Mouse (Mus musculus) embryo, embryonic 10.5 days (tissue): ENCODE results near the gene Lkaaear1.

Experiments
- DNase-seq: peaks from one replicate; pipeline ENCODE4 v3.0.0-alpha.2; 2015; ENCODE audit warnings: low spot score

The Lkaaear1 gene

DNA sequence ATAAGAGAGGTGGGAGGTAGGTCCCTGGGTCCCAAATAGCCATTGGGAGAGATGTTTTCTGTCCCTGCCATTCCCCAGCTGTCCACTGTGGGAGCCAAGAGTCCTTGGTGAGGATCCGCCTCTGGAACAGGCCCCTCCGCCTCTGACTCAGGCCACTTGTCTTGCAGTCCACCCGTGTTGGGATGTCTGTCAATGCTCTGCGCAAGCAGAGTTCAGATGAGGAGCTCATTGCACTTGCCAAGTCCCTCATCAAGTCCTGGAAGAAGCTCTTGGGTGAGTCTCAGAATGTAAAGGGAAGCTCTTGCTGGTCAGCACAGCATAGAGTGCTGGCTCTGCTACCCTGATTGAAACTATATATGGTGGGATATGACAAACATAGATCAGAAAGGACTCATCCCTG lies 14.9 kb downstream of the Lkaaear1 start:
- no peak for DNase-seq

DNA sequence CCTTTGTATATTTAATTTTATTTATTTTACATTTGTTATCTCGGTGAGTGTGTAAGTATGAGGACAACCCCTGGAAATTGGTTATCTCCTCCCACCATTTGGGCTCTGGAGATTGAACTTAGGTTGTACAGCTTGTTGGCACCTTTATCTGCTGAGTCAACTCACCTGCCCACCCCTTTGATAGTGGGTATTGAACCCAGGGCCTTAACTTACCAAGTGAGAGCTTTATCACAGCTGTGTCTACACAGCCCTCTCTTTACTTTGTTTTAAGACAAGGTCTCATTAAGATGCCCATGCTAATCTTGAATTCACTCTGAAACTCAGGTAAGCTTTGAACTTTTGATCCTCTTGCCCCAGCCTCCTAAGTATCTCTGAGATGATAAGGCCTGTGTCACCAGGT lies 16.3 kb downstream of the Lkaaear1 start:
- no peak for DNase-seq

DNA sequence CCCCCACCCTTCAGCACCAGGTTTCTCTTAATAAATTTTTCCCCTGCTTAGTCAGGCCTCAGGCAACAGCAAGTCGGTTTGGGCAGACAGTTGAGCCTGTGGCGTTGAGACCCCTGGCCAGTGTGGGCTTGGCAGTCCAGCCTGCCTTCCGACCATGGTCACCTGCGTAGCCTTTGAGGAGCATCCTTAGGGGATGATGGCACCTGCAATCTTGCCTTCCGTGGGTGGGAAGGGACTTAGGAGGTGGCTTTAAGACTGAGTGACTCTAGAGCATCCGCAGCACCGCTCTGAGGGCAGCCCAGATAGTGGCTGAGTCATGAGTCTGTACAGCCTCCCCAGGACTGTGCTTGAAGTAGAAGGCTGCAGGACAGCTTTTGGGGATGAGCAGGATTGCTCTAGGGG lies 17.5 kb downstream of the Lkaaear1 start:
- no peak for DNase-seq

DNA sequence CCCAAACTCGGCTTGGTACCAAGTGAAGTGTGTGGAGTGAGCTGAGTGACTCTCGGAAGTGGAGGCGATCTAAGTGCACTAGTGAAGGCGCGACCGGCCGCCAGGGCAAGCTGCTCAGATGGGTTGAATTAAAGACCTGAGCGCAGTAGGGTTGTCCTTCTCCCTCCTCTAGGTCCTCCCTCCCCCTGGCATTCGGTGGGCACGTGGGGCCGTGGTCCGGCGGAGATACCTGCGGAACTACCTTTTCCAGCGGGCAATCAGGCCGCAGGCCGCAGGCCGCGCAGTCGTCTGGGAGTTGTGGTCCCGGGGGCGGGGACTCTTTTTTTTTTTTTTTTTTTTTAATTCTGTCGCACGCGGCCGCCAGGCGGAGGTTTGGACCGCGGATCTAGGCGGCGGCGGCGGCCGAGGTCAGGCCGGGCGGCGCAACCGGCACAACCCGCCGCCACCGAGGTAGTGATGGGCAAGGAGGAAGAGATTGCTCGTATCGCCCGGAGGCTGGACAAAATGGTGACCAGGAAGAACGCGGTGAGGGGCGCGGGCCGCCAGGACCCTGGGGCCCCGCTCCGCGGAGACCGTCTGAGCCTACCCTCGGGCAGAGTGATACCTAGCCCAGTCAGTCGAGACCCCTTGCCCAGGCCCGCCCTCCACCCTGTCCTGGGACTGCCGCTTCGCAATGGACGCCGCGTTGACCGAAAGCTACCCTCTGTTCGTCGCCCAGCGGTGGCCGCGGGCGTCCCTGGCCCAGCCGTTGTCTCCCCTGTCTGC lies 18.1 kb downstream of the Lkaaear1 start, which contains the start of gene Tcea2:
Tcea2 (plus strand) TSS at position 360 of the 765 bp plus-strand sequence.
- DNase-seq, result peak; percentile 78

DNA sequence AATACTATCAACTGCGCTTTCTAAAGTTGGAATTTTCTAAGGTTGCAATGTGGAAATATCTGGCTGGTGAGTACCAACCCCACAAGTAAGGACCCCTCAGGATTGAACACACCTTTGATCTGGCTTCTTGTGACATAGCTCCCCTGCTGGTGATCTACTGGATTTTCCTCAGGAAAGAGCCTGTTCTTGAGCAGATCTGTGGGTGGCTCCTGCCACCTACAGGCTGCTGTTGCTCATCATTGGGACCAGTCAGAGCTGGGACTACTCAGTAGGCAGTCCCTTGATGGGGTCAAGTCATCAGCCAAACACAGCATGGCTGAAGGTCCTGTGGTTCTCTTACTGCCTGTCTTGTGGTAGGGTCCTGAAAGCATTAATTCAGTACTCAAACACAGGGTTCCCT lies 19.5 kb downstream of the Lkaaear1 start:
- peak; percentile 90 for DNase-seq

DNA sequence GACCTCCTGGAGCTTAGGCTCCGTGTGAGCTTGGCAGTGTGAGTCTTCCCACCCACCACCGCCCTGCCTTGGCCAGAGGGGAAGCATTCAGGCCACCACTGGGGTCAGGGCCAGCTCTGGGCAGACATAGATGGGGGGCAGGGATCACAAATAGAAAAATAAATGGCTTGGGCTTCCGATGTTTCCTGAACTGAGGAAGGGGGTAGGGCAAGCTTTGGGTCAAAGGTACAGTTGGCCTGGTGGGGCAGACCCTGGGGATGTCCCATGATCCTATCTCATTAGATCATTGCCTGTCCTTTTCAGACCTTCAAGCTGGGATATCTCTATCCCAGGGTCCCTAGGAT lies 20.5 kb downstream of the Lkaaear1 start:
- DNase-seq, result no peak

DNA sequence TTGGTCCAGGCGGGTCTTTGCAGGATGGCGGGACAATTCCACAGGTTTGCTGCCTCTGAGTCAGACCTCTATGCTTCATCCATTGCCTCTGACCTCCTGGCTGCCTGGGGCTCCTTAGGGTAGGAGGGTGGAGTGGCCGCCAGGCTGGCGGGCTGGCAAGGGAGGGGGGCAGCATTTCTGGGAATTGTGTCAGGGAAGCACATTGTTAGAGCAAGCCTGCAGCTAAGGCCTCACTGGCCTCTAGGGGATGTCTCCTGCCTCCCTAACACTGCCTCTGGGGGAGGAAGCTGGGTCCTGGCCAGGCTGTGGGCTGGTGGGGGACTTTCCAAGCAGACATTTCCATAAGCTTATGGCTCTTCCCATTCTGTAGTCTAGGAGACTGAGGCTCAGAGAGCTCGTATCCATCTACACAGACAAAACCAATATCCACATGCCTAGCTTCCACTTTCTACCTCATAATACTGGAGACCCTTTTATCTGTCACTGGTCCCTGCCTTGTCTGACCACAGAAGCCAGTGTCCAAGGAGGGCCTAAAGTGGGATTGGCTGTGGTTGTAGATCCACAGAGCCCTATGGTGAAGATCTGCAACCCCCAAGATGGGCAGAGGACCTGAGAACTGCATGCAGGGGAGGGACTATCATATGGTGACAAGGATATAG lies 21.0 kb downstream of the Lkaaear1 start:
- no peak for DNase-seq

DNA sequence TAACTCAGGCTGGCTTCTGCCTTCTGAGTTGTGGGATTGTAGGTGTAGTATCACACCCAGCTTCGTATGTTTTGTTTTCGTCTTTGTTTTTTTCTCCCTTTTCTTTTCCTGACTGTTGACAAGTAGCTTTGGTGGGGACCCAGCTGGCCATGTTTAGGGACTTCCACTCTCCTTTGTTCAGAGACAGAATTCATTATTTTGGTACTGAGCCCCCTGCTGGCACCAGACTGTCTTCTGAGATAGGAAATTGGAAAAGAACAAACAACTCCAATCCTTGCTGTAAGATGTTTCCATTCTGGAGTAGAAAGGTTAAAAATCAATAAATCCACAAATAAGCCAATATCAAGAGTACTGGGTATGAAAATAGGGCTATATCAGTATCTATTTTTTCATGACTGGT lies 21.8 kb downstream of the Lkaaear1 start:
- peak; percentile 65 for DNase-seq

DNA sequence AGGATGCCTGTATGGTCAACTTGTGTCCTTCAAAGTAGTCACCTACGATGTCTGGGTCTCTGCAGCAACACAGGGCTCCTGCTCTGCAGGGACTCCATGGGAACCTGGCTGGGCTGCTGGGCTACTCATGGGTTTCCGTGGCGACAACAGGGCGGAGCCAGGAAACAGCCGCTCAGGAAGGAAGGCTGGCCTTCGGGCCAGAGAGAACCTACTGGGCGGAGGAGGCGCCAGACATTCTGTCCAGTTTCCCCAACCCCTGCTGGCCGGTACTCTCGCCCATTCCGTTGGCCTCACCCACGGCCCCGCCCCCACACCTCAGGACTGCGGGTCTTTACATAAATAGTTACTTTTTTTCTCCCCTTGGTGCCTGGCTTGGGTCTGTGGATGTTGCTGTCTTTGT lies 22.8 kb downstream of the Lkaaear1 start:
- peak; percentile 78 for DNase-seq

DNA sequence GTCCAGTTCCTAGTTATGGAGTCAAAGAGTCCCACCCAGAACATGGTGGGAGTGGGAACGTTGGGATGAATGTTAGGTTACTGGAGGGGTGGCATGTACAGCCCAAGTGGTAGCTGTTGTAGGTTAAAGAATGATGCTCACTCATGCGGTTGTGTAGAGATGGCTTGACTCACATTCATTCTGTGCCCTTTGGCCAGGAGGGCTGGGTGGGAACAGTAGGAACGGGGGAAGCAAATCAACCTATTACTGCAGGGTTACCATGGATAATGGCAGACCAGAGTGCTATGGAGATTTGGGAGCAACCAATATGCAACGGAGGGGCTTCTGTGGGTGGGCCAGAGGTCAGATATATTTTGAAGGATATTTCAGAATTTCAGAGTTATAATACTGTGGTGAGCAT lies 23.3 kb downstream of the Lkaaear1 start:
- no peak for DNase-seq

DNA sequence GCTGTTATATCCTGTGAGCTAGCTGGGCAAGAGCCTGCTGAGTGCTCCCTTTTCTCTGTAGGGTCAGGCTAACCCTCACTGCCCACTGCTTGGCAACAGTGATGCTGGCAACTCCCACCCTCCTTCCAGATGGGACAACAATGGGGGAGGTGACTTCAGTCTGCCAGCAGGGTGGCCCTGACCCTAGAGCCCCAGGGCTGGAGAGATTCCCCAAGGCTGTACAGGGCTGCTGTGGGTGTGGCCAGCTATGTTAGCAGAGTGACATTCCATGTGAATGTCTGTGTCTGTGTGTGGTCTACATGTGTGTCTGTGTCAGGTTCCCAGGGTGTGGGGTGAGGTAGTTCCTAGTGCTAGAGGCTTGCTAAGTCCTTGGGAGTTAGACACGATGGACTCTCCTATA lies 24.7 kb downstream of the Lkaaear1 start:
- DNase-seq, result peak; percentile 36

DNA sequence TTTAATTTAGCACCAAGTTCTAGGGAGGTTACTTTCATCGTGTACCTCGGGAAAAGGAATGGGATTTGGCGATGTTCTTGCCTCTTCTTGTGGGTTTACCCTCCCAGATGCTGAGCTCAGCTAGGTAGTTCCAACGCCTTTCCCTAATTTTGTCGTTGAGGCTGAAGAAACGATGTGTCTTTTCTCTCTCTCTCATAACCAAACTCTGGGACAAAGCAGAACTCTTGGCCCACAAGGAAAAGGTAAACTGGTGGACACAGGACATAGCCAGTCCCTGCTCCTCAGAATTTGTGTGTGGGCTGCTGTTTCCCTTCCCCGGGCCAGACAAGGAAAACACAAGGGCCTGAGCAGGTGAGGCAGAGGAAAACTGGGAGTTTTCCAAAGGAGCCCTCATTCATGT lies 26.3 kb downstream of the Lkaaear1 start:
- DNase-seq, result no peak

DNA sequence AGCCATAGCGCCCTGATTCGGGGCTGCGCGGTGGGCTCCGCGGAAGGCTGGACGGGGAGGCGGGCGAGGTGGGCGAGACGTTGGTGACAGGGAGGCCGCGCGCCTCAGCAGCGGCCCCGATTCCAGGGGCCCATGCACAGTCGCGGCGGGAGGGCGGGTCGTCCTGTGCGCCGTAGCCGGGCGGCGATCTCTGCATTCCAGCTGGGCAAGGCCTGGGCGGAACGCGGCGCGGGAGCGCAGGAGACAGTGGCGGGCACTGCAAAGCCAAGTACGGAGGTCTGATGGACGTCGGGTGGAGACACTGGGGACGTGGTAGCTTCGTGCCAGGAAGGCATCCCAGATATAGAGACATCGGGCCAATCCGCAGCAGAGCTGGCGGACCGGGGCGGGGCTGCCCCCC lies 26.9 kb downstream of the Lkaaear1 start, which contains the start of gene Sox18:
Sox18 (minus strand) TSS at position 315 of the 400 bp plus-strand sequence.
- DNase-seq, result peak; percentile 45

DNA sequence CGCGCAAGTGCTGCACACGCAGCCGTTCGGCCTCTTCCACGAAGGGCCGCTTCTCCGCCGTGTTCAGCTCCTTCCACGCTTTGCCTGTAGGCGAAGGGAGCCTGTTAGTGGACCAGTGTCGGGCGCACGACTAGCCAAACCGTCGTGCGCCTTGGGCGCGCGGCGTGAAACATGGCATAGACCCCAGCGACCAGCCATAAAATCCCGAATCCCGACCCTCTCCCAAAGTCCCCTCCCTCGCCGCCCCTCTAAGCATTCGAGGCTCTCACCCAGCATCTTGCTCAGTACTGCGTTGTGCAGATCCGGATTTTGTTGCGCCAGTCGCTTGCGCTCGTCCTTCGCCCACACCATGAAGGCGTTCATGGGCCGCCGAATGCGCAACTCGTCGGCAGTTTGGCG lies 27.3 kb downstream of the Lkaaear1 start:
- no peak for DNase-seq

DNA sequence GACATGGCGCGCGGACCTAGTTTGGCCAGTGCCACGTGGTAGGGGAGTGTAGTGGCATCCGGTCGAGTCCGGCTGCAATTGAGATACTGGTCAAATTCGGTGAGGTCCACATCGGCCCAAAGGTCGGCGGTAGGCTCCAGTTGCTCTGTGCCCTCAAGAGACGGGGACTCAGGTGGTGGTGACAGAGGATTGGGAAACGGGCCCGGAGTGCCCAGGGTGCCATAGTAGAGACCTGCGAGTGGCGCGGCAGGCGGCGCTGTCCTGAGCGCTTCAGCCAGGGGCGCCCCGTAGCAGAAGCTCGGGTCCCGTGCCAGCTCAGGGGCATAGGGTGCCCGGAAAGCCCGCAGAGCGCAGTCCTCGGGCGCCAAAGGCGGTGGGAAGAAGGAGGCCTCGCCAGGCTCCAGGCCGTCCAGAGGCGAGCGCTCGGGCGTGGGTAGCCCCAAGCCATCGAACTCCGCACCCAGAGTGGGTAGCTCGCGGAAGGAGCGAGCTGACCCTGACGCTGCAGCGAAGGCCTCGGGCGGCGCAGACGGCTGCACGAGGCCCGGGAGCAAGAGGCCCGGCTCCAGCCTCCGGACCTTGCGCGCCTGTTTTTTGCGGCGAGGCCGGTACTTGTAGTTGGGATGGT lies 27.8 kb downstream of the Lkaaear1 start:
- DNase-seq, result no peak

DNA sequence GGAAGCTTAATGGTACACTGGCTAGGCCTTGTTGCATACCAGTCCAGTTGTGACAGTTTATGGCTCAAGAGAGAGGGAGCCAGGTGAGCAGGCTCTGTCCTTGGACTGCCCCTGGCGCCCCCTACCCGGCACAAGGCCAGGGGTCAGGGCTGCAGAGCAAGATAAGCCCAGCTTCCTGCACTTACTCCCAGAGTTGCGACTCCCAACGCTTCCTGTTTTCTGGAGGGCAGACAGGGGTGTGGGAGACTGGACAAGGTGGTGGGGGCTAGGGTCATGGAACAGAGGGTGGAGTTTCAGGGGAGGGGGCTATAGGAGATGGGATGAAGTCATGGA lies 35.0 kb downstream of the Lkaaear1 start:
- DNase-seq, result no peak

DNA sequence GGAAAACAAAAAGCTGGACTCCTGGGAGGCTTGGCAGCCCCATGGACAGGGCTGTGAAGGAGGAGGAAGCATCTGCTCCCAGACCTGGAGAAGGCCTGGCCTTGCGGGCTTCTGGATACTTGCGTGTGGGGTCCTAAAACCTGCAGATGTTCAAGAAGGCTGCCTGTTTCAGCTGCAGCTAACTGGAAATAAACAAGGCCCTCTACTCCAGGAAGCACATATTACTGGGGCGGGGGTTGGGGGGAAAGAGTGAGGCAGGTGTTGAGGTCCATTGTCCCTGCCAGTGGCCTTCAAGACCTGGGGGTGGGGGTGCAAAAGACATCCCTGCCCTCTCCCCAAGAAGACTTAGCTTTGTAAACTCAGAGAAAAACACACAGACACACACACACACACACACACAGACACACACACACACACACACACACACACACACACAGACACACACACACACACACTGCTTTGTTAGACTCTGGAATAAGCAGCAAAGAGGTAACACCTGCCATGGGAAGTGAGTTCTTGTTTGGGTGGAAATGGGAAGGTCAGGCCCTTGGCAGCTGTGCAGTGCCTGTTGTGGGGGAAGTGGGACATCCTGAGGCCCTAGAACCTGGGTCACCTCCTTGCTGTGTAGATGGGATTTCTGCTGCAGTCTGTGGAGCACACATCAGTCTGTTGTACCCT lies 35.5 kb downstream of the Lkaaear1 start:
- DNase-seq, result no peak

DNA sequence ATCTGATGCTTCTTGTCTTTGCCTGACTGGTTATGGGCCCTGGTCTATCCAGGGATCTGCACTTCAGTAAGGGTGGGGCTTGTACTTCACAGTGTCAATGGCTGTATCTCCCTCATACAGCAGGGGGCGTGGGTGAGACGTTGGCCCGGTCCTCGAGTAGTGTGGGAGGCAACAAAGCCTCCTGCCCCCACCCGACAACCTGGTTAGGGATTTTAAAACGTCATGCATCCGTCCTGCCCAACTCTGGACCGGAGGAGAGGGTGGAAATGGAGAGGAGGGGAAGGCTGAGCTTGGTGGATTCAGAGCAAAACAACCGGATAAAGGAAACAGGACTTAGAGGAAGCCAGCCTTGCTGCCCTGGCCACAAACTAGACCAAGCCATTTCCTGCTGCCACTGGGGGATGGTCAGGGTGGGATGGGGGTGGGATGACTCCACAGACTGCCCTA lies 38.6 kb downstream of the Lkaaear1 start:
- peak; percentile 79 for DNase-seq

DNA sequence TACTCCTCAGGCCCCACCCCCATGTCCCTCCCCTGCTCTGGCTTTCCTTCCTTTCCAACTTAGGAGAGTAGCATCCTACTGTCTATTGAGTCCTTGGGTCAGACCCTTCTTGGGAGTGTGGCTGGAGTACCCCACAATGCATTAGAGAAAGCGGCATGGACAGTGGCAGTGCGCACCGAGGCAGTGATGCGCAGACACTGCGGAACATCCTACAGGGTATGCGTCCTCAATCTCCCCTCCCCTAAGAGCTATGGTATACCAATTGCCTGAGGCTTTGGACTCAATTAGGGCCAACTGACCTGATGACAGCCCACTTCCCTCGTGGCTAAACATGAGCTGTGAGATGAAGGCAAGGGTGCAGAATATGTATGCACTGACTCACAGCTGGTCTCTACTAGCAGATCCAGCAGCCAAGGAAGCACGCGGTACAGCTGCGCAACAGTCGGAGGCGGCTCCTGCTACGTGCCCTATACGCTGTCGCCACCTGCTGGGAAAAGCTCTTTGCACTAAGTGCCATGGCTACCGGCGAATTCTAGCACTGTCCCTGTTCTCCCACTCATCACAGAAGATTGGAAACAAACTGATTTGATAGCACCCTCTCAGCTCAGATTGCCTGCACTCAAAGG lies 39.2 kb downstream of the Lkaaear1 start:
- DNase-seq, result peak; percentile 49

DNA sequence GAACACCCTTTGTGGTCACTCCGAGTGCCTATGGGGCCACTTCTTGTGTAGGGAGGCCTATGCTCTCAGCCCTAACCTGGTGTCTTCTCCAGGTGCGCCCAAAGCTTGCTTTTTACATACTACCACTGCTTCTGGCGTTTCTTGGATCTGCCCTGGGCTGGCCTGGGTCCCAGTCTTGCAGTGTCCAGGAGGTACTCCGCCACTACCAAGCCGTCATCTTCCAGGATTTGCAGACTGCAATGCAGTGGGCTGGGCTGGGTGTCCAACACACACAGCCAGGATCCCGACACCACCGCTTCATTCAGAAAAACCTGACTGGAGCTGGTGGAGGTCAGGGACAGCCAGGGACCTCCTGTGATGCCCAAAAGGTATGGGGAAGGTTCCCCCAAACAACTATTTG lies 39.7 kb downstream of the Lkaaear1 start:
- DNase-seq, result no peak

DNA sequence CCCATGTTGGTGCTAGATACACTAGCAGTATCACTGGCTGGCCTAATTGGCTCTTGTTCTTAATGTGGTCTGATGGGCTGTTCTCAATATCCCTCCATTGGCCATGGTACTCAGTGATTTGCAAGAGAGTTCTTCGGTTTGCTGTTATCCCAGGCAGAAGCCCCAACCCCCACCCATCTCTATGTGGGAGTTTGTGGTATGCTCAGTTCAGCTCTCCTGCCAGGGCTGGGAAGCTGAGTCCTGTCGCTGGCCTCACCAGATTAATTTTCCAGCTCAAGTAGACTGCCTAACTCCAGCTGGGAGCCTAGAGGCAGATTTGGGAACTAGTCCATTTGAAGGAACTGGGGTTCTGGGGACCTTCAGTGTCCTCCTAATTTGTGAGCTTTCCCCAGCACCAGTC lies 40.8 kb downstream of the Lkaaear1 start:
- DNase-seq, result no peak

DNA sequence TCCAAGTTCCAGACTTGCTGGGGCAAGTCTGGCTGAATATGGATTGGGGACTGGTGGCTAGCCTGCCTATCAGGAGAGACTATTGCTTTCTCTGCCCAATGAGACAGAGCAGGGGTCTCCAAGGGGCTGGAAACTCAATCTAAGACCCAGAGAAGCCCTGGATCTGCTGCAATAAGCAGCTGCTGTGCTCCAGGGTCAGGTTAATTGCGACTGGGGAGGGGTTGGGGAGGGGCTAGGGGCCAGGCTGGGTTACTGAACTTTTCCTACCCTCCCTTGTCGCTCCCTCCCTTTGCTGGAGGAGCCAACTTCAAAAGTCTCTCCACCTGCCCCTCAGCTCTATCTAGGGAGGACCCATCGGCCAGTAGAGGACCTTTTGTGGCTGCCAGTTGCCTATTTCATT lies 41.5 kb downstream of the Lkaaear1 start, which contains the start of gene Gm29797:
Gm29797 (plus strand) TSS at position 301 of the 400 bp plus-strand sequence.
- no peak for DNase-seq
